Mouse (Mus musculus) gastrocnemius, adult 8-10 months (tissue): ENCODE measurements around the gene Hic1. TPM values are rescaled to one million over a fixed set of nuclear protein-coding genes. Genes with fewer than 3 reads are reported as not detected.

Source experiments
- DNase-seq, 2 experiments: peaks; one replicate each; pipeline ENCODE4 v3.0.0; 2022; ENCODE audit warnings: low spot score in 2 of 2
- microRNA-seq: library from miRNA; unstranded; fragments of <30 nt; microRNA quantifications from one replicate; pipeline ENCODE4 v1.2.0, GENCODE M21; 2022
- total RNA-seq, 4 experiments: library from RNA; stranded (reverse); gene quantifications; 2 replicates each; pipeline ENCODE4 v1.2.4; 2022

Gene Hic1
- total RNA-seq, 4 experiments from 2014 or later = 2.7 to 5.0 (median 4.0) TPM

GRCm38 (mm10) chr11:75119298-75119697 is 50.0 kb downstream of the Hic1 start:
- peak in 1 of 2 experiments; percentile 26 for DNase-seq

- DNase-seq = no peak
Measured at GRCm38 (mm10) chr11:75118141-75118540, 51.2 kb downstream of the Hic1 start.

- no peak for DNase-seq
Measured at GRCm38 (mm10) chr11:75116379-75116778, 52.9 kb downstream of the Hic1 start.

Small RNA genes lying within 50 kb of the gene (microRNA-seq; reads per million reads assigned to microRNA genes)
- gene Mir132 (165 reads per million, percentile 57 among the genes with 10 or more reads in this experiment), gene Mir212 (not detected)

Other genes starting within 250 kb of the Hic1 start
- 10 to 100 TPM; 10.3 to 13.0 (median 11.7) TPM for gene Smg6, start 243.7 kb downstream of the Hic1 start, total RNA-seq
- 10 to 100 TPM; 15.8 to 19.1 (median 17.0) TPM for gene Srr, start 243.6 kb downstream of the Hic1 start, total RNA-seq
- gene Ovca2, start 9.3 kb upstream of the Hic1 start, total RNA-seq = 1 to 10 TPM; 2.0 to 4.5 (median 2.3) TPM
- gene Dph1, start 21.7 kb upstream of the Hic1 start, total RNA-seq = 1 to 10 TPM; 4.2 to 6.9 (median 5.4) TPM
- gene Rtn4rl1, start 24.3 kb upstream of the Hic1 start, total RNA-seq = 1 to 10 TPM in 1 of 4 experiments, under 1 TPM in 3; 0.63 to 1.3 (median 0.94) TPM
- 10 to 100 TPM; 67.0 to 73.3 (median 70.6) TPM for gene Rpa1, start 178.8 kb upstream of the Hic1 start, total RNA-seq
- 1 to 10 TPM; 4.0 to 5.4 (median 4.7) TPM for gene Smyd4, start 178.9 kb upstream of the Hic1 start, total RNA-seq